Mouse (Mus musculus) heart, postnatal 0 days (tissue): ENCODE measurements around the gene Pole. TPM values are rescaled to one million over a fixed set of nuclear protein-coding genes. Genes with fewer than 3 reads are reported as not detected.

Experiments
- ATAC-seq: fragments of 200-750 bp; cut with Nextera tagmentation; 2 replicates; pipeline ENCODE4 v1.8.0; 2017; ENCODE audit warnings: low read depth, moderate number of reproducible peaks, moderate library complexity; ENCODE audit not compliant: insufficient read depth
- DNase-seq: peaks from one replicate; pipeline ENCODE4 v3.0.0-alpha.2; 2016; ENCODE audit warnings: low spot score
- H3K27ac ChIP-seq: fragments of 300-500 bp; sonication (generic); 2 replicates; pipeline ENCODE4 v1.5.1; 2014; ENCODE audit warnings: low read depth, mild to moderate bottlenecking
- H3K27me3 ChIP-seq: fragments of 300-500 bp; sonication (generic); 2 replicates; pipeline ENCODE4 v1.6.1; 2014; ENCODE audit warnings: low read length, mixed read lengths; ENCODE audit not compliant: control insufficient read depth, insufficient read depth
- H3K36me3 ChIP-seq: fragments of 300-500 bp; sonication (generic); replicated peaks from 2 replicates; pipeline ENCODE4 v1.6.1; 2014; ENCODE audit warnings: low read length, mixed read lengths; ENCODE audit not compliant: control insufficient read depth, insufficient read depth
- H3K4me1 ChIP-seq: fragments of 300-500 bp; sonication (generic); 2 replicates; pipeline ENCODE4 v1.6.1; 2014; ENCODE audit warnings: antibody characterized with exemption; ENCODE audit not compliant: control insufficient read depth, insufficient read depth
- H3K4me2 ChIP-seq: fragments of 300-500 bp; sonication (generic); 2 replicates; pipeline ENCODE4 v1.6.1; 2014; ENCODE audit warnings: low read depth, mild to moderate bottlenecking, low read length, moderate library complexity
- H3K4me3 ChIP-seq: fragments of 300-500 bp; sonication (generic); 2 replicates; pipeline ENCODE4 v1.5.1; 2014; ENCODE audit warnings: low read depth, low read length
- H3K9ac ChIP-seq: fragments of 300-500 bp; sonication (generic); replicated peaks from 2 replicates; pipeline ENCODE4 v1.6.1; 2014; ENCODE audit warnings: low read depth, low read length, mixed read lengths
- H3K9me3 ChIP-seq: fragments of 300-500 bp; sonication (generic); replicated peaks from 2 replicates; pipeline ENCODE4 v1.6.1; 2016; ENCODE audit warnings: low read length; ENCODE audit not compliant: control insufficient read depth
- CTCF ChIP-seq: IDR thresholded peaks from 2 replicates; pipeline ENCODE4 v1.5.1; 2016; ENCODE audit warnings: antibody characterized with exemption, control low read depth, low read depth
- EP300 ChIP-seq: IDR thresholded peaks from 2 replicates; pipeline ENCODE4 v1.6.1; 2016; ENCODE audit warnings: antibody characterized with exemption, low read depth
- WGBS: fragments of 180-500 bp; shearing (Covaris S2); extraction: QIAGEN DNeasy Blood & Tissue Kit; methylation state at CpG from one replicate; pipeline ENCODE4 v1.1.7; 2014; 5-methylcytosine and 5-hydroxymethylcytosine counted together
- polyA plus RNA-seq: library from polyadenylated mRNA; unstranded; fragments of >200 nt; fragmentation: Nextera tagmentation; extraction: Ambion mirVana; gene quantifications from 2 replicates; pipeline ENCODE4 v1.2.1, GENCODE M21; 2015
- total RNA-seq: library from RNA; depleted of rRNA; stranded (reverse); fragments of >200 nt; gene quantifications from 2 replicates; pipeline ENCODE4 v1.2.3, GENCODE M21; 2014; ENCODE audit warnings: low replicate concordance

The Pole gene
- total and polyA plus RNA-seq, 2 experiments from 2014 or later = 3.6 to 12.8 TPM

- H3K9me3 ChIP-seq = no peaks in the 10 kb centered on the region
- ATAC-seq = no peak
- no peak within 1 kb of the TSS for H3K4me2 ChIP-seq
- no peak for DNase-seq
- WGBS = 69% methylated on average over 4 of the region's 4 CpGs
- H3K27ac ChIP-seq = no peak within 1 kb of the TSS
- no peaks in the 10 kb centered on the region for H3K36me3 ChIP-seq
- H3K9ac ChIP-seq = no peak within 1 kb of the TSS
- H3K4me3 ChIP-seq = no peak within 1 kb of the TSS
- H3K27me3 ChIP-seq = peaks cover 38% of the 10 kb centered on the region
- peaks cover 10% of the 10 kb centered on the region; the same call in 1 of the 2 replicates for H3K4me1 ChIP-seq
- TF ChIP-seq EP300 (no peak), CTCF (no peak)
Observed at GRCm38 (mm10) chr5:110344524-110344923, 58.4 kb downstream of the Pole start, which contains the start of gene Lrcol1. Gene Lrcol1, plus strand, starts transcription at chr5:110344730.

GRCm38 (mm10) chr5:110345553-110345952 is 59.4 kb downstream of the Pole start:
- ATAC-seq (no peak), DNase-seq (no peak)
- no peak for TF ChIP-seq CTCF
- TF ChIP-seq EP300 = no peak
- H3K27me3 ChIP-seq = peaks cover 38% of the 10 kb centered on the region
- no peaks in the 10 kb centered on the region for H3K9me3 ChIP-seq
- H3K27ac ChIP-seq = no peak overlapping the region
- WGBS = 72% methylated on average over 4 of the region's 4 CpGs
- H3K36me3 ChIP-seq = no peaks in the 10 kb centered on the region
- H3K4me3 ChIP-seq = no peak overlapping the region
- H3K4me2 ChIP-seq = no peak overlapping the region
- H3K9ac ChIP-seq = no peak overlapping the region
- peaks cover 10% of the 10 kb centered on the region; the same call in 1 of the 2 replicates for H3K4me1 ChIP-seq

- no peaks in the 10 kb centered on the region for H3K9me3 ChIP-seq
- DNase-seq = no peak
- TF ChIP-seq CTCF (no peak), EP300 (no peak)
- no peak overlapping the region for H3K4me3 ChIP-seq
- no peak overlapping the region for H3K9ac ChIP-seq
- peaks cover 10% of the 10 kb centered on the region; the same call in 1 of the 2 replicates for H3K4me1 ChIP-seq
- 75% methylated on average over 8 of the region's 8 CpGs for WGBS
- H3K4me2 ChIP-seq = no peak overlapping the region
- no peak for ATAC-seq
- no peak overlapping the region for H3K27ac ChIP-seq
- peaks cover 26% of the 10 kb centered on the region for H3K27me3 ChIP-seq
- no peaks in the 10 kb centered on the region for H3K36me3 ChIP-seq
Observed at GRCm38 (mm10) chr5:110347006-110347405, 60.9 kb downstream of the Pole start.

GRCm38 (mm10) chr5:110354716-110355115 is 68.6 kb downstream of the Pole start:
- WGBS = 14% methylated on average over 7 of the region's 7 CpGs
- peaks cover 19% of the 10 kb centered on the region; the same call in 1 of the 2 replicates for H3K27me3 ChIP-seq
- no peak overlapping the region for H3K9ac ChIP-seq
- no peaks in the 10 kb centered on the region for H3K4me1 ChIP-seq
- no peaks in the 10 kb centered on the region for H3K9me3 ChIP-seq
- H3K36me3 ChIP-seq = no peaks in the 10 kb centered on the region
- DNase-seq (no peak), ATAC-seq (peak; percentile 58; the same call in 1 of the 2 replicates)
- no peak overlapping the region for H3K4me3 ChIP-seq
- TF ChIP-seq EP300 (no peak), CTCF (peak; percentile 49)
- H3K4me2 ChIP-seq = no peak overlapping the region
- no peak overlapping the region for H3K27ac ChIP-seq

GRCm38 (mm10) chr5:110357531-110358179 is 71.5 kb downstream of the Pole start:
- Histone ChIP-seq H3K9ac (no peak overlapping the region), H3K27ac (no peak overlapping the region), H3K9me3 (no peaks in the 10 kb centered on the region), H3K36me3 (no peaks in the 10 kb centered on the region), H3K27me3 (peaks cover 19% of the 10 kb centered on the region; the same call in 1 of the 2 replicates), H3K4me3 (no peak overlapping the region), H3K4me1 (no peaks in the 10 kb centered on the region), H3K4me2 (no peak overlapping the region)
- WGBS = 44% methylated on average over 9 of the region's 9 CpGs
- peak; percentile 94 for TF ChIP-seq CTCF
- TF ChIP-seq EP300 = no peak
- ATAC-seq (peak; percentile 43), DNase-seq (peak; percentile 72)
